Mouse (Mus musculus) limb, embryonic 11.5 days (tissue): ENCODE measurements around the gene Zfhx2. TPM values are rescaled to one million over a fixed set of nuclear protein-coding genes. Genes with fewer than 3 reads are reported as not detected.
A peak's percentile ranks its signal among the peaks of the same experiment; 100 is the strongest.

Source experiments
- ATAC-seq: fragments of 200-750 bp; cut with Nextera tagmentation; 2 replicates; pipeline ENCODE4 v1.8.0; 2017; ENCODE audit warnings: low read depth; ENCODE audit not compliant: insufficient number of reproducible peaks, low FRiP score, low TSS enrichment
- DNase-seq: peaks from one replicate; pipeline ENCODE4 v3.0.0-alpha.2; 2015; ENCODE audit warnings: low spot score
- H3K27ac ChIP-seq: fragments of 300-500 bp; sonication (generic); replicated peaks from 2 replicates; pipeline ENCODE4 v1.5.1; 2014; ENCODE audit warnings: low read depth, mild to moderate bottlenecking, low read length
- H3K27me3 ChIP-seq: fragments of 300-500 bp; sonication (generic); 2 replicates; pipeline ENCODE4 v1.6.1; 2014; ENCODE audit warnings: mild to moderate bottlenecking, low read length, mixed read lengths; ENCODE audit not compliant: control insufficient read depth, insufficient read depth
- H3K36me3 ChIP-seq: fragments of 300-500 bp; sonication (generic); 2 replicates; pipeline ENCODE4 v1.6.1; 2014; ENCODE audit warnings: mild to moderate bottlenecking, low read length, moderate library complexity, mixed read lengths; ENCODE audit not compliant: control insufficient read depth, insufficient read depth
- H3K4me1 ChIP-seq: fragments of 300-500 bp; sonication (generic); 2 replicates; pipeline ENCODE4 v1.6.1; 2014; ENCODE audit warnings: low read length, mixed read lengths; ENCODE audit not compliant: control insufficient read depth, insufficient read depth
- H3K4me2 ChIP-seq: fragments of 300-500 bp; sonication (generic); 2 replicates; pipeline ENCODE4 v1.6.1; 2014; ENCODE audit warnings: low read depth, mild to moderate bottlenecking, moderate library complexity; ENCODE audit not compliant: severe bottlenecking
- H3K4me3 ChIP-seq: fragments of 300-500 bp; sonication (generic); 2 replicates; pipeline ENCODE4 v1.5.1; 2014; ENCODE audit warnings: low read depth, low read length
- H3K9ac ChIP-seq: fragments of 300-500 bp; sonication (generic); 2 replicates; pipeline ENCODE4 v1.6.1; 2014; ENCODE audit warnings: mild to moderate bottlenecking, low read length
- H3K9me3 ChIP-seq: fragments of 300-500 bp; sonication (generic); 2 replicates; pipeline ENCODE4 v1.6.1; 2016; ENCODE audit warnings: low read length; ENCODE audit not compliant: control insufficient read depth
- WGBS: fragments of 180-500 bp; shearing (Covaris S2); extraction: QIAGEN DNeasy Blood & Tissue Kit; methylation state at CpG from one replicate; pipeline ENCODE4 v1.1.7; 2014; 5-methylcytosine and 5-hydroxymethylcytosine counted together
- polyA plus RNA-seq: library from polyadenylated mRNA; unstranded; fragments of >200 nt; fragmentation: Nextera tagmentation; extraction: Ambion mirVana; gene quantifications from 2 replicates; pipeline ENCODE4 v1.2.1, GENCODE M21; 2014

The Zfhx2 gene
- polyA plus RNA-seq, 1 experiment from 2014 or later, result 4.8 TPM

GRCm38 (mm10) chr14:55093927-55094326, 1.8 kb upstream of the Zfhx2 start:
- no peaks in the 10 kb centered on the region for H3K9me3 ChIP-seq
- no peak overlapping the region for H3K4me2 ChIP-seq
- 40% methylated on average over 6 of the region's 6 CpGs for WGBS
- no peaks in the 10 kb centered on the region for H3K27me3 ChIP-seq
- no peak overlapping the region for H3K4me3 ChIP-seq
- DNase-seq, result no peak
- no peak for ATAC-seq
- peaks cover 19% of the 10 kb centered on the region; the same call in 1 of the 2 replicates for H3K4me1 ChIP-seq
- H3K27ac ChIP-seq, result no peak overlapping the region
- peaks cover 3% of the 10 kb centered on the region; the same call in 1 of the 2 replicates for H3K36me3 ChIP-seq
- no peak overlapping the region for H3K9ac ChIP-seq

GRCm38 (mm10) chr14:55091209-55091865, 787 bp downstream of the Zfhx2 start:
- Histone ChIP-seq H3K9me3 (no peaks in the 10 kb centered on the region), H3K27ac (0 out of 2 replicates have a peak overlapping the region, but pooled peaks have one; percentile 59), H3K27me3 (no peaks in the 10 kb centered on the region), H3K9ac (peak overlapping the region; percentile 71), H3K36me3 (no peaks in the 10 kb centered on the region), H3K4me1 (peaks cover 15% of the 10 kb centered on the region; the same call in 1 of the 2 replicates), H3K4me3 (peak overlapping the region; percentile 57), H3K4me2 (peak overlapping the region; percentile 76)
- DNase-seq (peak; percentile 46), ATAC-seq (no peak)
- WGBS, result 5% methylated on average over 34 of the region's 34 CpGs

GRCm38 (mm10) chr14:55089199-55089947, 2.8 kb downstream of the Zfhx2 start:
- Histone ChIP-seq H3K27me3 (no peaks in the 10 kb centered on the region), H3K27ac (no peak overlapping the region), H3K9ac (no peak overlapping the region), H3K36me3 (no peaks in the 10 kb centered on the region), H3K4me3 (no peak overlapping the region), H3K4me2 (no peak overlapping the region), H3K4me1 (peaks cover 9% of the 10 kb centered on the region; the same call in 1 of the 2 replicates), H3K9me3 (no peaks in the 10 kb centered on the region)
- 43% methylated on average over 13 of the region's 13 CpGs for WGBS
- DNase-seq (no peak), ATAC-seq (no peak)

GRCm38 (mm10) chr14:55086009-55086514, 6.1 kb downstream of the Zfhx2 start:
- H3K9me3 ChIP-seq, result no peaks in the 10 kb centered on the region
- WGBS, result 86% methylated on average over 6 of the region's 6 CpGs
- no peak overlapping the region for H3K4me3 ChIP-seq
- no peak overlapping the region for H3K9ac ChIP-seq
- DNase-seq (no peak), ATAC-seq (no peak)
- no peaks in the 10 kb centered on the region for H3K27me3 ChIP-seq
- H3K4me1 ChIP-seq, result peaks cover 5% of the 10 kb centered on the region; the same call in 1 of the 2 replicates
- H3K36me3 ChIP-seq, result no peaks in the 10 kb centered on the region
- no peak overlapping the region for H3K27ac ChIP-seq
- H3K4me2 ChIP-seq, result no peak overlapping the region

- H3K9ac ChIP-seq, result no peak overlapping the region
- no peak overlapping the region for H3K4me2 ChIP-seq
- no peak overlapping the region for H3K4me3 ChIP-seq
- H3K27me3 ChIP-seq, result no peaks in the 10 kb centered on the region
- 0 out of 2 replicates have a peak, but pooled peaks cover 2% of the 10 kb centered on the region for H3K4me1 ChIP-seq
- no peaks in the 10 kb centered on the region for H3K36me3 ChIP-seq
- H3K27ac ChIP-seq, result no peak overlapping the region
- H3K9me3 ChIP-seq, result no peaks in the 10 kb centered on the region
- 38% methylated on average over 9 of the region's 9 CpGs for WGBS
- ATAC-seq, result no peak
- no peak for DNase-seq
Measured at GRCm38 (mm10) chr14:55085324-55086008, 6.7 kb downstream of the Zfhx2 start.

- Histone ChIP-seq H3K4me3 (no peak overlapping the region), H3K9ac (no peak overlapping the region), H3K9me3 (no peaks in the 10 kb centered on the region), H3K4me2 (no peak overlapping the region), H3K27me3 (no peaks in the 10 kb centered on the region), H3K27ac (no peak overlapping the region), H3K4me1 (peaks cover 8% of the 10 kb centered on the region), H3K36me3 (no peaks in the 10 kb centered on the region)
- 76% methylated on average over 6 of the region's 6 CpGs for WGBS
- no peak for DNase-seq
- no peak for ATAC-seq
Measured at GRCm38 (mm10) chr14:55083481-55083880, 8.6 kb downstream of the Zfhx2 start.

- Histone ChIP-seq H3K9ac (no peak overlapping the region), H3K4me3 (no peak overlapping the region), H3K9me3 (no peaks in the 10 kb centered on the region), H3K36me3 (no peaks in the 10 kb centered on the region), H3K4me2 (no peak overlapping the region), H3K4me1 (peaks cover 15% of the 10 kb centered on the region), H3K27me3 (peaks cover 12% of the 10 kb centered on the region; the same call in 1 of the 2 replicates), H3K27ac (no peak overlapping the region)
- ATAC-seq (no peak), DNase-seq (no peak)
- 21% methylated on average over 5 of the region's 5 CpGs for WGBS
Measured at GRCm38 (mm10) chr14:55081105-55081504, 11.0 kb downstream of the Zfhx2 start.
